Mouse (Mus musculus): Measurements from ENCODE around the gene Tldc2.

The Tldc2 gene

DNA sequence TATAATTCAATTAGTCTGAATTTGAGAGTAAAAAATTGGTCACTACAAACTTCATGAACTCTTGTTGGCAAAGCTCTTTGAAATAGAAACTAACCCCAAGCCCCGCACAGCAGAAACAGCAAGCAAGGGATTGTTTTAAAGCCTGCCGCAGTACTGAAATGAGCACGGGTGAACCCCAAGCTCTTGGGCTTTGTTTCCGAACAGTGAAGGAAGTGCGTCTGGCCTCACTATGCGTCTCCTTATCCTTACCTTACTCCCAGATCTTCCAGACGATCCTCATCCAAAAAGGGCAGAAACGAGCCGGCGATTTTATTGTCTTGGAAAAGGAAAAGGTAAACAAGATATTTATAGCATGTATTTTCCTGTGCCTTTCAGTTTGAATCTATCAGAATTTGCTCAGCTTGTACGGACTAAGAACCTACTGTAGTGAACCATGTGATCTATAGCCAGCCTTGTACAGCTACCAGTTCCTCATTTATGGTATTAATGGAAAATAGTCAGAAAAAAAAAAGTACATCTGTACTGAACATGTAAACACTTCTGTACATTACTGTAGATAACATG lies 42.8 kb downstream of the Tldc2 start:
- no peak for DNase-seq

DNA sequence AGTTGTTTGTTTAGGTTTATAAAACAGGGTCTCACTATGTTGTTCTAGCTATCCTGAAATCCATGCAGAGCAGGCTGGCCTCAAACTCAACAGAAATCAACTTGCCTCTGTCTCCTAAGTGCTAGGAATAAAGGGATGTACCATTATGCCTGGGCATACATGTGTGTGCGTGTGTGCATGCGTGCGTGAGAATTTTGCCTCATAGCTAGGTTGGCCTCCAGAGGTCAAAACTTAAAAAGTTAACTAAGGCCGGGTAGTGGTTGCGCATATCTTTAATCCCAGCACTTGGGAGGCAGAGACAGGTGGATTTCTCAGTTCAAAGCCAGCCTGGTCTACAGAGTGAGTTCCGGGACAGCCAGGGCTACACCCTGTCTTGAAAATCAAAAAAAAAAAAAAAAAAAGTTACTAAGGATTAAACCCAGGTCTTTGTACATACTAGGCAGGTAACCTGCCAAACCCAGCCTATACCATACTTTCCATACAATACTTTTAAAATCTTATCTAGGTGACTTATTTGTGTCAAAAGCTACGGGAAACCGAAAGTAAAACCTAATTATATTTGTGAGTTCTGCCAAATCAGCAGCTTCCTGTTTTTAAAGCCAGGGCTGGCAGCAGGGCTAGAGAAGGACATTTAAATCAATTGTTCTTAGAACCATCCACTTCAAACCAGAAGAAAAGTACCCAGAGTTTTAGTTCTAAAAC lies 44.1 kb downstream of the Tldc2 start:
- no peak for DNase-seq

DNA sequence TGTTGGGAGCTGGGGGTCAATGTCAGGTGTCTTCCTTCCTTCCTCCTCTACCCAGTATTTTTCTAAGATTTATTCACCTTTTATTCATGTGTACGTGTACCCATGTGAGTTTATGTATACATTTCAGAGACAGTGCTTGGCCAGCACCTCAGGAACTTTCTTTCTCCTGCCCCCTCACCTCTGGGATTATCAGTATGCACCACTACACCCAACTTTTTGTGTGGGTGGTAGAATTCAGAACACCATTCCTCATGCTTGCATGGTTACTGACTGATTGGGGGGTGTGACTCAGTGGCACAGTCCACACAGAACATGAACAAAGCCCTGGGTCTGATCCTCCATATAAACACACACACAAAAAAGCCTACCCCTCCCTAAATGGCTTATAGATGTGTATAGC lies 45.2 kb downstream of the Tldc2 start:
- DNase-seq = no peak

GRCm38 (mm10) chr2:157132686-157133540 lies 46.1 kb downstream of the Tldc2 start:
- DNase-seq = no peak

DNA sequence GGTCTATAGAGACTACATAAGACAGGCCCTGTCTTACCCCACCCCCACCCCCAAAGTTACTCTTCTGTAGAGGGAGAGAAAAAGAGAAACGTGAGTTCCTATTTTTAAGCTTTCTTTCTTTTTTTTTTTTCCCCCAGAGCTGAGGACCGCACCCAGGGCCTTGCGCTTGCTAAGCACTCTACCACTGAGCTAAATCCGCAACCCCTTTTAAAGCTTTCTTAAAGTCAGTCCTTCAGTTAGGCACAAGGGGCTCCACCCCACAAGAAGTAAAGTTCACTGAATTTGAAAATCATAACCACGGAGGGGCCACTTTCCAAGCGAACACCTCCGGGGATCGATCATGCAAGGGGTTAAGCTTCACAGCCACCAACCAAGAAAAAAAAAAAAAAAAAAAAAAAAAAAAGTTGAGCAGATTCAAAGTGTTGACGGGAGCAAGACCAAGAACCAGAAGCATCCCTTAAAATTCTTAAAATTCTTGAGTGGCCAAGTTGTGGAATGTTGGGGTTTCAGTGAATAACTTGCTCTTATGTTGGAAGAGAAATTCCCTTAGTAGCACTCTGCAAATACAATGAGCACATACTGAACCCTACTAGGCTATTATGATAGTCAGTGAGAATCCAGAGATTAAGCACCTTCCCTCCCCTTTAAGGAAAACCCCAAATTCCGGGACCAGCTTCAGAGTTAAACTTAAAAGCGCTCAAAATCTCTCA lies 47.1 kb downstream of the Tldc2 start:
- DNase-seq = no peak

GRCm38 (mm10) chr2:157134479-157134931 lies 47.6 kb downstream of the Tldc2 start:
- DNase-seq = no peak

DNA sequence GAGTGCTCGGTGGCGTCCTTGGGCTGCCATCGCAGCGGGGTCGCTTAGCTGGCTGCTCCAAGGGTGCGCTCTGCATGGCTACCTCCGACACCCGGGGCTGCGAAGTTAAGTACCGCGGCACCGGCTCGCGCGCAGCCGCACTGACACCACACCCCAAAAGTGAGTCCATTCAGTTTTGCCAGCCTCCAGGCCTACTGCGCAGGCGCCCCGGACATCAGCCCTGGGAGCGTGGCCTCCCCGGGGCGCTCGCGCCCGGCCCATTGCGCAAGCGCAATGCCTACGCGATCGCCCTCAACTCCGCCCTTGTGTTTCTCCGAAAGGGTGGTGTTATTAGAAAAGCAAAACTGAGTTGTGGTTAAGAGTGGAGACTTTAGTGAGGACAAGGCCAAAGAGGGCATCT lies 48.2 kb downstream of the Tldc2 start, which contains the start of gene Samhd1:
Gene Samhd1 (minus strand): TSS at position 252 of the 400 bp plus-strand sequence.
- DNase-seq = peak; percentile 94

DNA sequence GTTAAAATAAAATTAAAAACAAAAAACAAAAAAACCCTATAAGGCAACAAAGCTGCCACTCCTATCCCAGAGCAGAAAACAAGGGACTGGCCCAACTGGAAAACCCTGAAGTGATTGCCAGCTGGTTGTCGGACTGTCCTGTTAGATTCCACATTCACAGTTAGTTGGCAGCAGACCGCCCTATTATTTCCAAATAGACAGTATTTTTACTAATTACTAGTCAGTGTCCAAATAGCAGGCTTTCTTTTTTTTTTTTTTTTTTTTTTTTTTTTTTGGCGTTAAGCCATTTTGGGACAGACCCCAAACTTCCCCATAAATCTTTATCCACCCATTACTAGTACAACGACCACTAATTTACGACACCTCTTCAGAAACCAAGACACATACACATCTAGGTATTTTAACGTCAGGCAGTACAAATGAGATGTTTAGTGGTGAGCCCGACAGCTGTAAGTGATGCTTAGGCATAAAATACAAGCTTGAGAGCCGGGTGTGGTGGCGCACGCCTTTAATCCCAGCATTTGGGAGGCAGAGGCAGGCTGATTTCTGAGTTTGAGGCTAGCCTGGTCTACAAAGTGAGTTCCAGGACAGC lies 48.8 kb downstream of the Tldc2 start:
- DNase-seq = peak; percentile 12

- no peak for DNase-seq
Measured at GRCm38 (mm10) chr2:157136176-157136575, 49.3 kb downstream of the Tldc2 start.

DNA sequence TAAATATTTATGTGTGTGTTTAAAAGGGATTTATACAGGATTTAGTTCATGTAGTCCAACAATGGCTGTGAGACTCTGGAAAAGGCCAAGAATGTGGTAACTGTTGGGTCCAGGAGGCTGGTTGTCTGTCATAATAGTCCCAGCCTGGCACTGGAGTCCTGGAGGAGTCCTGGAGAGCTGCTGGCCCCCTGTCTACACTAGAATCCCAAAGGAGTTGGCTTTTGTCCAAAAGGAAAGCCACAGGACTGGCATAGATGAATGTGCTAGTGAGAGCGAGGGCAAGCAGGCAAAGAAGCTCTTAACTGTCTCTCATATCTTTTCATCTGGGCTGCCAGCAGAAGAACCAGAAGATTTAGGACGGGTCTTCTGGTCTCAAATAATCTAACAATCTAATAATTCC lies 49.8 kb downstream of the Tldc2 start:
- peak; percentile 16 for DNase-seq

DNA sequence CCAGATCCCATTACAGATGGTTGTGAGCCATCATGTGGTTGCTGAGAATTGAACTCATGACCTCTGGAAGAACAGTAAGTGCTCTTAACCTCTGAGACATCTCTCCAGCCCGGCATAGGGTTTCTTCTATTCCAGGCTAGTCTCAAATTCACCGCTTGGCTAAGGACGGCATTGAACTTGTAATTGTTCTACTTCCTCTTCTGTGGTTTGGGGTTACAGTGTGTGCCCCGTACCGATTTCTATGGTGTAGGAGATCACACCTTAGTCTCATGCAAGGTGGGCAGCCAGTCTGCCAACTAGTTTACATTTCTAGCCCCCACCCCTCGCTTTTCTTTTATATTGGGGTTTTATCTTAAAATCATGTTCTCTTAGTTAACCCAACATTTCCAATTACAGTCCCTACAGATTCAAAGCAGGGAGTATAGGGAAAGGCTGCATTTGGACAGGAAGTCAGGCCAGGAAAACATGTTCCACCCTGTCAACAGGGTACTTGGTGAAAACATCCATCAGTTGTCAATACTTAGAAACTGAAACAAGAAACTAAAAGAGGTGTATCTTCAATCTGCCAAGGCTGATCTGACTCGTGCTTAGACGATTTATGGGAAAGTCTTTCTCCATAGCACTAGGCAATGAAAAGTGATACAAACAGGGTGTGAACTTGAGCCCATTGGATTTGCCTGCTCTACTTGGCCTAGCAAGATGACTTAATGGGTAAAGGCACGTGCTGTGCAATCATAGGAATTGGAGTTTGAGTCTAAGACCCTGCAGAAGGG lies 51.3 kb downstream of the Tldc2 start:
- no peak for DNase-seq

GRCm38 (mm10) chr2:157138808-157139207 lies 52.0 kb downstream of the Tldc2 start:
- no peak for DNase-seq

DNA sequence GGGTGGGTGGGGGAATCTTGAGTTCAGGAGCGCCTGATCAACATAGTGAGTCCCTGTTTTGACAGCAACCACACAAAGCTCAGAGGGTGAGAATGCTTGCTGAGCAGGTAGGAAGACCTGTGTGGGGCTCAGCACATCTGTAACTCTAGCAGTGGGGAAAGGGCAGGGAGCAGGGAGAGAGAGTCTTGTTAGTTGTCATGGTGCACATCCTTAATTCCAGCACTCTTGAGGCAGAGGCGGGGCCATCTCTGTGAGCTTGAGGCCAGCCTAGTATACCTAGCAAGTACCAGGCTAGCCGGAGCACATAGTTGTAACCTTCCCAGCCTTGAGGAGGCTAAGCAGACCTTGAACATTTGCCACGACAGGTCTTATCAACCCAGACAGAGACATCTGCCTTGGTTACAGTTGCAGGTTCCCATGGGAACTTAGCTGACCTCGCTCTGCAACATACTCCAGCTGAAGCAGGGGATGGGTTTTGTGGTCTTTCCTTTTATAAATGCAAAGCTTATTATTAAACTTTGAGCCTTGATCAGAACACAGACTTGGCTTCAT lies 52.5 kb downstream of the Tldc2 start:
- DNase-seq = no peak

- DNase-seq = no peak
Measured at GRCm38 (mm10) chr2:157141962-157142361, 55.1 kb downstream of the Tldc2 start.

- DNase-seq = no peak
Measured at GRCm38 (mm10) chr2:157144132-157144531, 57.3 kb downstream of the Tldc2 start.

DNA sequence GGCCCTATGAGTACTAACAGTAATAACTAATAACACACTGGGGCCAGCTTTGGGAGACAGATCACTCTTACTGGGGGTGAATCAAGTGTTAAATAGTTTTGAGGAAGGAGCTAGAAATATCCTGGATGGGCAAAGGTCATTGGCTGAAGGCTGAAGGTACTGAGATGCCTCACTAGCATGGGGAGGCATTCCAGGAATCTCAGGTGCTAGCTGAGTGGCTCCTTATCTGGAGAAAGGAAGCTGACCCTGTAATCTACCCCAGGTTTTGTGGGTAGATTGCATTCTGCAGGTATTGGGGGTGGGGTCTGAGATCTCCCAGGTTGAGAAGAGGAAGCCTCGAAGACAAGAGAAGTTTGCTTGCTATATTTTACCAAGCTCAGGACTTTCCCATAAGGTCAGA lies 58.3 kb downstream of the Tldc2 start:
- DNase-seq = no peak

Measured in cerebellum, adult 11-12 months (tissue).